Mouse (Mus musculus) small intestine, adult 2 months (tissue): ENCODE results near the gene Rpl7l1. TPM values are rescaled to one million over a fixed set of nuclear protein-coding genes. Genes with fewer than 3 reads are reported as not detected.

Source experiments
- H3K27ac ChIP-seq: fragments of 200-500 bp; 2 replicates; pipeline ENCODE4 v1.5.1; 2012; ENCODE audit warnings: low read depth, low read length, control low read depth, inconsistent platforms; ENCODE audit not compliant: insufficient read depth
- H3K27me3 ChIP-seq: fragments of 200-500 bp; 2 replicates; pipeline ENCODE4 v1.6.1; 2012; ENCODE audit warnings: mild to moderate bottlenecking, moderate library complexity, low read length, inconsistent platforms; ENCODE audit not compliant: control insufficient read depth, insufficient read depth
- H3K36me3 ChIP-seq: fragments of 200-500 bp; 2 replicates; pipeline ENCODE4 v1.6.1; 2012; ENCODE audit warnings: mild to moderate bottlenecking, low read length, control low read depth, inconsistent platforms; ENCODE audit not compliant: control insufficient read depth, insufficient read depth
- H3K4me1 ChIP-seq: fragments of 200-500 bp; 2 replicates; pipeline ENCODE4 v1.6.1; 2012; ENCODE audit warnings: low read length, inconsistent platforms, mixed read lengths; ENCODE audit not compliant: control insufficient read depth, insufficient read depth, insufficient read length
- H3K4me3 ChIP-seq: fragments of 200-500 bp; 2 replicates; pipeline ENCODE4 v1.5.1; 2012; ENCODE audit warnings: low read depth, mild to moderate bottlenecking, control low read depth, inconsistent platforms, low read length, moderate library complexity
- CTCF ChIP-seq: fragments of 200-500 bp; IDR thresholded peaks from 2 replicates; pipeline ENCODE4 v1.5.1; 2012; ENCODE audit warnings: low read depth, mild to moderate bottlenecking, control low read depth, inconsistent platforms, low read length, moderate library complexity, mixed read lengths; ENCODE audit not compliant: insufficient replicate concordance, insufficient read length; ENCODE audit errors: extremely low read depth
- POLR2A ChIP-seq: fragments of 200-500 bp; IDR thresholded peaks from 2 replicates; pipeline ENCODE4 v1.6.1; 2012; ENCODE audit warnings: low read depth, mild to moderate bottlenecking, control low read depth, inconsistent platforms, low read length, moderate library complexity
- WGBS: fragments of 180-500 bp; shearing (Covaris S2); methylation state at CpG from one replicate; pipeline ENCODE4 v1.1.7; 2018; 5-methylcytosine and 5-hydroxymethylcytosine counted together
- polyA plus RNA-seq: library from polyadenylated mRNA; depleted of rRNA; stranded (reverse); fragments of >200 nt; gene quantifications from 2 replicates; pipeline ENCODE4 v1.2.3, GENCODE M21; 2012; rRNA removed

Rpl7l1 gene
- polyA plus RNA-seq, result 5.4 and 7.4 TPM in 2 replicates

DNA sequence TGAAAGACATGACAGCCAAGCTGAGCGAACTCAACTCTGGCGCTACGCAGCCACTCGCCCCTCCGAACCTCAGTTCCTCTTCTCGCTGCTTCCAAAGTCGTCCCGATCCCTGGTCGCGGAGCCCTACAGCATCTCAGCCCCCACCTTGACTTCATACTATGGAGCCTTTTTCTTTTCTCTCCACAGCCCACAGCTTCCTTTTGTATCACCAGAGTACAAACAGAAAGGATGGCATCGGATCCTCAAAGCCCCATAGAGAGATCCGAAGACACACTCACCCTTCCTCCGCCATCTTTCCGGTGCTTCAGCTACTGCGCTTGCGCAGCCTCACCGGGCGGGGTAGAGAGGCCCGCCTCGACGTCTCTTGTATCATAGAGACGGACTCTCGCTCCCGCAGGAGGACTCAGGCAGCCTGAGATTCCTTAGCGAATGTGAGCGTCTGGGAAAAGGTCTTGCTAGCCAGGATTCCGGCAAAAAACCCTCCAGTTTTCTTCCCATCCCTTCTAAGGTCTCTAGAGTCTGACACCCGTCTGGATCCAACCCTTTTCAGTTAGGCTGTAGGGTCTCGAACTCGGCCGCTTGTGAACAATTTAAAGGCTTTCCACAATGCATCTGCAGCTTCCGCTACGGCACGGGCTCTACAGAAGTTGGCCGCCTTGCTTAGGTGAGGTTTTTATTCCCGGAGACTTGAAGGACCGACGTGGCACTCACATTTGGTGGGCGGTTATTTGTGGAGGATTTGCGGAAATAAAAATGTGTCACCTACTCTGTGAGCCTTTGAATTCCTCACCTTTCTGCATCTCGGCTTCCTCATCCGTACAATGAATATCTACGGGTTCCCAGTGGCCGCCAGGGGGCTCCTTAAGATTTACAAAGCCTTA lies at the start of gene Rpl7l1:
TSS of gene Rpl7l1 (minus strand) at position 332 of the 881 bp plus-strand sequence.
- Histone ChIP-seq H3K4me1 (no peaks in the 10 kb centered on the region), H3K4me3 (peak within 1 kb of the TSS; percentile 93), H3K27me3 (no peaks in the 10 kb centered on the region), H3K27ac (peak within 1 kb of the TSS; percentile 84), H3K36me3 (peaks cover 27% of the 10 kb centered on the region)
- TF ChIP-seq POLR2A (peak; percentile 79), CTCF (peak; percentile 80; the same call in 1 of the 2 replicates)
- WGBS, result under 1% methylated on average over 44 of the region's 44 CpGs

DNA sequence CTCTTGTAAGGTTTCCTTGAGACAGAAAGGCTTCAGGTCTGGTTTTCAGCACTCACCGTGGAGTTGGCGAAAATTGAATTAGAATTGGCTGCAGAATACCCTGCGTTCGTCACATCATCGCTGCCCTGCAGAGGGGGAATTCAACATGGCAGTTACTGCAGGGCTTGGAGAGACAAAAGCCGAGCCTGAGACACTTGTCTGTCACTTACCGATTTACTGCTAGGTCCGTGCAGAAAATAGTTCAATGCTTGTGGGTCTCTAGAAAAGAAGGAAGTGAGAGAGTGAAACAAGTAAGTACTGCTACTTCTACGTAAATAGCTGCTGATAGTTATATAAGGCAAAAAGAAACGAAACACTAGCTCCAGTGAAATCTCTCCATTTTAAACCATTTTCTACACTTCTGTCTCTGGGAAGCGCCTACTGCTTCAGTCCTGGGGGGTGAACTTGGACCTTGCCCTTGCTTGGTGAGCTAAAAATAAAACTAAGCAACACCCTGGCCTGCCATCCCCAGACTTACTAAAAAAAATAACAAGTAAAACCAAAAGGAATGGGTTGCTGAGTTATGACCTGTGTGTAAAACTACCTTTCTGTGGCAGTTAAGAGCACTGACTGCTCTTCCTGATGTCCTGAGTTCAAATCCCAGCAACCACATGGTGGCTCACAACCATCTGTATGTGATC lies 47.5 kb upstream of the Rpl7l1 start:
- Histone ChIP-seq H3K4me3 (no peak overlapping the region), H3K27ac (peak overlapping the region; percentile 63), H3K4me1 (no peaks in the 10 kb centered on the region), H3K27me3 (no peaks in the 10 kb centered on the region), H3K36me3 (peaks cover 28% of the 10 kb centered on the region)
- TF ChIP-seq POLR2A, result no peak
- TF ChIP-seq CTCF, result no peak
- WGBS, result 85% methylated on average over 11 of the region's 11 CpGs

DNA sequence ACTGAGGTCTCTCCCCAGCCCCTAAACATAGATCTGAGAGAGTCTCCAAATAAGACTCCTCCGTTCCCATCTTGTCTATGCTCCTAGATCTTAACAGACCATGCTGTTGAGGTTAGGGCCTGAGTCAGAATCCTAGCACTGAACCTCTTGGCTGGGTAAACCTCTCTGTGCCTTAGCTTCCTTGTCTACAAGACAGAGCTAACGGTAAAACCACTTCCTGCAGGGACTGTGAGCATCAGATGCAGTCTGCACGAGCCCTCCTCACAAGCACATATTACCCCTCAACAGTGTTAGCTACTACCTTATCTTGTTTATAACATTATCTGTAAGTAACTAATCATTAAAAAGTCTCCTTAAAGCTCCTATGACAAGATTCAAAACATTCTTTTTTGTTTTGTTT lies 46.5 kb upstream of the Rpl7l1 start:
- no peak overlapping the region for H3K4me3 ChIP-seq
- TF ChIP-seq CTCF (no peak), POLR2A (no peak)
- no peak overlapping the region for H3K27ac ChIP-seq
- no peaks in the 10 kb centered on the region for H3K4me1 ChIP-seq
- H3K27me3 ChIP-seq, result no peaks in the 10 kb centered on the region
- WGBS, result 78% methylated on average over 3 of the region's 3 CpGs
- H3K36me3 ChIP-seq, result peaks cover 36% of the 10 kb centered on the region

DNA sequence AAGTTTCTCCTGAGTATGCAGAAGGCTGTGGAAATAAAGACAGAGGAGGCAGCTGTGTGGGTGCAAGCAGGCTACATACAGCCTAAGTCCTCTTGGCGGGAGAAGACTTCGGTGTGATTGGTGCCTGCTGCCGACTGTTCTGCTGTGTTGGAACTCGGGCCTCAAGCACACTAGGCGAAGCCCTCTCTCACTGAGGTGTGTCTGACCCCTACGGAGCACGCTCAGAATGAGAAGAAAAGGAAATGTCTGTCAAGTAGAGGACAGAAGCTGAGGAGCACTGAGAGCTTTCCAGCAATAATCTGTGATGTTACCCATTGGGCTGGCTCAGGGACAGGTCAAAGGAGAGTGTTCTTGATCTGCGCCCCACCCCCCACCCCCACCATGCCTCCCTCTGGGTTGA lies 40.6 kb upstream of the Rpl7l1 start:
- peaks cover 47% of the 10 kb centered on the region for H3K36me3 ChIP-seq
- H3K27me3 ChIP-seq, result no peaks in the 10 kb centered on the region
- H3K27ac ChIP-seq, result no peak overlapping the region
- TF ChIP-seq CTCF (no peak), POLR2A (no peak)
- 95% methylated on average over 8 of the region's 8 CpGs for WGBS
- peaks cover 2% of the 10 kb centered on the region; the same call in 1 of the 2 replicates for H3K4me1 ChIP-seq
- no peak overlapping the region for H3K4me3 ChIP-seq

DNA sequence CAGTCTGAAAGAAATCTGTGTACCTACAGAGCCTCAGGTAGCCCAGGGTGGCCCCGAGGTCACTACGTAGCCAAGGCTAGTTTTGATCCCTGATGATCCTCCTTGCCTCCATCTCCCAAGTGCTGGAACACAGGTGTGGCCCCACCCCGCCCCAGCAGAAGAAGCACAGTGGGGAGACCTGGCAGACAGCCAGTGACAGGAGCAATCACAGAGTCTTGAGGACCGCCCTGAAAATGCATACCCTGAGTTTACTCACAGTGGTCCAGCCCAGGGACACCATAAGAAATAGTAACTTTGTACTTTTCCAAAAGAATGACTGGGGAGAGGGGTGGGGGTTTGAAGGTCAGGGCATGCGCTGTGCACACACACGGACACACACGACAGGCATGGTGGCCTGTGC lies 38.2 kb upstream of the Rpl7l1 start:
- TF ChIP-seq POLR2A, result no peak
- TF ChIP-seq CTCF, result no peak
- H3K4me1 ChIP-seq, result peaks cover 2% of the 10 kb centered on the region; the same call in 1 of the 2 replicates
- H3K27me3 ChIP-seq, result no peaks in the 10 kb centered on the region
- no peak overlapping the region for H3K27ac ChIP-seq
- WGBS, result 84% methylated on average over 7 of the region's 7 CpGs
- peaks cover 36% of the 10 kb centered on the region for H3K36me3 ChIP-seq
- H3K4me3 ChIP-seq, result no peak overlapping the region

DNA sequence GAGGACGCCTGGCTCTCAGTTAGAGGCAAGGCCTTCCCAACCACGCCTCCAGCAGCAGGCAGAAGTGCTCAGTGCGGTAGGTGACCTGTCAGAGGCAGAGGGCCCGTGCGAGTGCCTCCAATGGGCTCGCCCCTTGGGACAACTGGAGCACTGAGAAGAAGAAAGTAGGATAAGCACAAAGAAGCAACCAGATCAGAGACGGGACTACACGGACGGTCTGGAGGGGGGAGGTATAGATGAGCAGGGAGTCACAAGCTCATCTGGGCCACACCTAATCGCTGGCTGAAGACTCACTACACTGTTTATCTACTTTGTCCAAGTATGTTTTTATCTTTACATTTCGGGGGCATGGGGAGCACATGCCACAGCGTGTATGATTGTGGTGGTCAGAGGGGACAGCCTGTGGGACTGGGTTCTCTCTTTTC lies 35.3 kb upstream of the Rpl7l1 start:
- no peak overlapping the region for H3K4me3 ChIP-seq
- 91% methylated on average over 12 of the region's 12 CpGs for WGBS
- TF ChIP-seq POLR2A (no peak), CTCF (no peak)
- H3K27ac ChIP-seq, result no peak overlapping the region
- H3K36me3 ChIP-seq, result peaks cover 27% of the 10 kb centered on the region
- no peaks in the 10 kb centered on the region for H3K27me3 ChIP-seq
- H3K4me1 ChIP-seq, result no peaks in the 10 kb centered on the region

DNA sequence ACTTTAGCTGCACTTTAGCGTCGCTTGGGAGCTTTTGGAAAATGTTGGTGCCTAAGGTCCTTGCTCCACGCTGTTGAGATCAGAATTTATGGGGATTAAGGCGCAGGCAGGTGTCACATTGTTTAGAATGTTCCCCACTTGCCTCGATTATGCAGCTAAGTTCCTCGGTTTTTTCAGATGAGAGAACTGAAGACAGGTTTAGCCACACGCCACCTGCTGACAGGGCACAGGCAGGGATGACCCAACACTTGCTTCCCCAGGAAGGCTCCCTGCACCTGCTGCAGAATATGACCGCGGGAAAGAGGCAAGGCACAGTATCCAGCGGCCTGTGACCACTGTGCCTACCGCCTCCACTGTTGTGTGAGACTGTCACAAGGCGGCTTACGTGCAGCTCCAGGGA lies 33.8 kb upstream of the Rpl7l1 start:
- no peak overlapping the region for H3K27ac ChIP-seq
- H3K4me1 ChIP-seq, result no peaks in the 10 kb centered on the region
- TF ChIP-seq POLR2A (no peak), CTCF (no peak)
- H3K36me3 ChIP-seq, result peaks cover 37% of the 10 kb centered on the region
- no peaks in the 10 kb centered on the region for H3K27me3 ChIP-seq
- H3K4me3 ChIP-seq, result no peak overlapping the region
- WGBS, result 85% methylated on average over 13 of the region's 13 CpGs

DNA sequence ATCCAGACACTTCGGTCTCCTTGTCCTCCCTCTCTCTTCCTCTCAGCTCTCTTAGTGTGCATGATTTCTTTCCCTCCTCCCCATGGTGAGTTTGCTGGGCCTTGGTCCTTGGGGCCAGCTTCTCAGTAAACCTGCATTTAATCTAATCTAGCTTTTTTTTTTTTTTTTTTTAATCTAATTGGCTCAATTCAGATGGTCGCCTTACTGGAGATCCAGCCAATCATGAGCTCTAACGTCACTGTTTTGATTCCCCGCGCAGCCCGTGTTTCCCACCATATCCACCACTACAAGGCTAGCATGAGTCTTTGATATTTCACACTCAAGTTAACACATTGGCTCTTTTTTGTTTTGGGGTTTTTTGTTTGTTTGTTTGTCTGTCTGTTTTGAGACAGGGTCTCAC lies 32.0 kb upstream of the Rpl7l1 start:
- H3K27me3 ChIP-seq, result no peaks in the 10 kb centered on the region
- H3K36me3 ChIP-seq, result peaks cover 37% of the 10 kb centered on the region
- H3K4me1 ChIP-seq, result no peaks in the 10 kb centered on the region
- TF ChIP-seq POLR2A (no peak), CTCF (no peak)
- no peak overlapping the region for H3K27ac ChIP-seq
- no peak overlapping the region for H3K4me3 ChIP-seq
- WGBS, result 95% methylated on average over 6 of the region's 6 CpGs
